Mouse (Mus musculus) G1E (cell line): ENCODE results near the gene Xpnpep1.

Source experiments
- CTCF ChIP-seq: IDR thresholded peaks from 2 replicates; pipeline ENCODE4 v1.5.1; 2012; ENCODE audit warnings: low read depth, low read length, inconsistent platforms, mixed read lengths
- GATA1 ChIP-seq: IDR thresholded peaks from 2 replicates; pipeline ENCODE4 v1.6.1; 2012; ENCODE audit warnings: borderline replicate concordance, low read length, inconsistent platforms, mixed read lengths
- GATA2 ChIP-seq: IDR thresholded peaks from 2 replicates; pipeline ENCODE4 v1.6.1; 2012; ENCODE audit warnings: low read depth, low read length, inconsistent platforms, borderline replicate concordance
- TAL1 ChIP-seq: conservative IDR thresholded peaks from 2 replicates; pipeline ENCODE4 v1.6.1; 2012; ENCODE audit warnings: low read depth, low read length, inconsistent platforms, mixed read lengths

- TF ChIP-seq CTCF (no peak), GATA1 (no peak), TAL1 (no peak), GATA2 (no peak)
These were observed 20.1 kb downstream of the Xpnpep1 start for GRCm38 (mm10) chr19:53019716-53020463.
